Mouse (Mus musculus) myocyte (in vitro differentiated cells): ENCODE measurements around the gene Gm11938.

Source experiments
- CEBPB ChIP-seq: IDR thresholded peaks from 2 replicates; pipeline ENCODE4 v1.6.1; 2011; ENCODE audit warnings: mild to moderate bottlenecking, moderate library complexity; ENCODE audit not compliant: poor library complexity, insufficient read depth, severe bottlenecking
- MAX ChIP-seq: IDR thresholded peaks from one replicate; pipeline ENCODE4 v1.6.1; 2011; ENCODE audit warnings: low read depth, mild to moderate bottlenecking, control low read depth
- POLR2A ChIP-seq: IDR thresholded peaks from one replicate; pipeline ENCODE4 v1.6.1; 2011; ENCODE audit warnings: low read depth, mild to moderate bottlenecking, control low read depth, moderate library complexity; ENCODE audit not compliant: insufficient read length
- TCF12 ChIP-seq: IDR thresholded peaks from one replicate; pipeline ENCODE4 v1.6.1; 2011; ENCODE audit warnings: mild to moderate bottlenecking, control low read depth; ENCODE audit not compliant: poor library complexity, insufficient read depth, severe bottlenecking
- USF1 ChIP-seq: IDR thresholded peaks from one replicate; pipeline ENCODE4 v1.6.1; 2011; ENCODE audit warnings: low read depth, mild to moderate bottlenecking, control low read depth, moderate library complexity

GRCm38 (mm10) chr11:99646444-99646843 is 43.3 kb upstream of the Gm11938 start:
- TF ChIP-seq USF1 (no peak), TCF12 (no peak), MAX (no peak), CEBPB (no peak), POLR2A (no peak)
